Mouse (Mus musculus) thymus, adult 18-20 months (tissue): ENCODE measurements at regions not wholly inside any gene's neighbourhood (a gene's known extent, or its start where the extent isn't known, plus 50 kb on each side); places are given as distances from the start of the nearest gene placed in this dataset.

Experiments used
- DNase-seq, 2 experiments: peaks; one replicate each; pipeline ENCODE4 v3.0.0; 2022; ENCODE audit warnings: mixed read lengths in 2 of 2

GRCm38 (mm10) chr7:136581896-136582295 is 312.5 kb upstream of the Mgmt start:
- DNase-seq: no peak

DNA sequence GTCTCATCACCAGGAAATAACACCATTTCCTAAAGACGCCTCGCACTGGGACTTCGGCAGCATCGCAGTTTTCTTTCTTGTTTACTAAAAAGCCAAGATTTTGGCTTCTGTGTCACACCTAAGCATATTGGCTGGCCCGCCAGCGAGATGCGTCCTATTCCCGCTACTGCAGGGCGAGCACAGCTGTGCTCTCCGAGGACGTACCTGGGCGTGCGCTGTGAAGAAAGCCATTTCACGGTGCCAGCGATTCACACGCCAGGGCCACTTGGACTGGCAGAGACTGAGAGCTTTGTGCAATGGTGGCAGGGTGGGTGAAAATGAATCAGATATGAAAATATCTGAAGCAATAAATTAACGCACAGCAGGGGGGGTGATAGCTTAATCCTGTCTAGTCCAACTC is 310.1 kb upstream of the Mgmt start:
- DNase-seq: no peak

GRCm38 (mm10) chr7:136588491-136588890 is 305.9 kb upstream of the Mgmt start:
- no peak for DNase-seq

- no peak for DNase-seq
Observed at GRCm38 (mm10) chr7:136590947-136591346, 303.5 kb upstream of the Mgmt start.

DNA sequence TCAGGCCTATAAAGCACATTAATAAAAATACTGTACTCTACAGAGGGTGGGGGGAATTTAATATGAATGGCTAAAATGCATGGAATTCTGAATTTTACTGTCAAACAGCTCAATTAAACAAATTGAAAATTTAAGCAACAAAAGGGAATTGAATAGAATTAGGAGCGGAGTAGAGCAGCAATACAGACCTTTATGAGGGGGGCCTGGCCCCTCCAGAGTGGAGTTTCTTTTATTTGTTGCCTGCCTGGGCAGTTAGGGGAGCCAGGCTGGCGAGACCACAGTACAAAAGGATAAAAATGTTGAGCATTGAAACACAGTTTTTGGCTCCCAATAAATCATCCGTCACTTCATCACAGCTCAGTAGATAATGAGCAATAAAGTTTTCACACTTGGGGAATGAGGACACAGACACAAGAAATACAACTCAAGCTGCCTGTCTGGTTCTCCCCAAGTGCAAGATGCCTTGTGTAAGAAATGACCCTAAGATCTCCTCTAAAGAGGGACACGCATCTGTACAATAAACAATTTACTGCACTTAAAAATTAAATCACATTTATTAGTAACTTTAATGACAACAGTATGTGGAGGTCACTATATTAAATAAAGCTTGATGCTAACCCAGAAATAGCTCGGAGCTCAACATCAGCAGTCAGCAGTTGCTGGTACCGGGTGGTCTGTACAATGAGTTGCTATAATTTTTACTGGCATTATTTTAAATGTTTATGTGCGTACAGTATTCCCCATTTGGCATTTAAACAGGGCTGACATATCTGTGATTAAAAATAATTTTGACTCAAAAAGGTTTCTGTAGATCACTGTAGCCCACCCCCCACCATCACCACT is 286.9 kb upstream of the Mgmt start:
- no peak for DNase-seq

DNA sequence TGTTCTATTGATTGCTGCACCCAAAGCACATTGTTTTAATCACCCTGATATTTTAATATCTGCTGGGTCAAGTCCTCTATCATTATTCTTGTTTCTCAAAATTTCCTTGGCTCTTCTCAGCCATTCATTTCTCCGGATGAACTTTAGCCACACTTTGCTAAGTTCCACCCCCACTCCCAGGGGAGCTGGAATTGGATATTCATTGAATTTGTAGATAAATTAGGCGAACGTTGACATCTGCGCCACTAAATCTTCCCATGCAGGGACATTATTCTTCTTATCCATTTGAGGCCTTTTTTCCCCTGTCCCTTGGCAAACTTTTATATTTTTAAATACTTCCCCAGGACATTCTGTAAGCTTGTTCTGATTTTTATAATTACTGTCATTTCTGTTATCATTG is 280.9 kb upstream of the Mgmt start:
- no peak for DNase-seq

DNA sequence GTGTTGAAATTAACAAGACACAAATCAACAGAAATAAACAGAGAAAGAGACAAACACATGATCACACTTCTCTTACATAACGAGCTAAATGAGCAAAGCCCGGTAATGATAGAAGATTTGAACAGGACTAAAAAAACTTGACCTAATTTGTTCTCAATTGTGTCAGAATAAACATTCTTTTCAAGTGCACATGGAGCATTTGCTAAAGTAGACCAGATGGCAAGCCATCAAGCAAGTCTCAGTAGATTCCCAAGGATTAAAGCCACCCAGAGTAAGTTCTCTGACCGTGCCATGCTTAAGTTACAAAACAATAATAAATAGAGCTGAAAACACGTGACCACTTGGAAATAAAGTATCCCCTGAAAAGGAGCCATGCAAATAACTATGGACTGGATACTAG is 269.9 kb upstream of the Mgmt start:
- no peak for DNase-seq

GRCm38 (mm10) chr7:136631089-136631488 is 263.3 kb upstream of the Mgmt start:
- no peak for DNase-seq

- DNase-seq: no peak
Observed at GRCm38 (mm10) chr7:136640160-136640559, 254.3 kb upstream of the Mgmt start.

DNA sequence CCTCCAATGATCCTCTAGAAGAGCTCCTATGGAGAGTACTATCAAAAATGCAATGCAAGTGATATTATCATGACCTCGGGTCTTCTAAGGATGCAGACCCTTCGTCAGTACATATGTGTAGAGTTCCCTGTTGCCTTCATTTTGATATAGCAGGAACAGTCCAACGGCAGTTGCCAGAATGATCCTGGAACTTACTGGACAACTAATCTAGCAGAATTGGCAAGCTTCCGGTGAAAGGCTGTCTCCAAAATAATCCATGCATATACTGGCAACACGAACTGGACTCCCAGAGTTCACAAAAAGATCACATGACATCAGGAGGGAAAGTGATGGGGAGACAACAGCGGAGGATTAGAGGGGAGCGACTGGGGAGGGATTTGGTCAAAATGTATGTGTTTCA is 253.6 kb upstream of the Mgmt start:
- DNase-seq: no peak

- no peak for DNase-seq
Observed at GRCm38 (mm10) chr7:136649796-136650195, 244.6 kb upstream of the Mgmt start.

DNA sequence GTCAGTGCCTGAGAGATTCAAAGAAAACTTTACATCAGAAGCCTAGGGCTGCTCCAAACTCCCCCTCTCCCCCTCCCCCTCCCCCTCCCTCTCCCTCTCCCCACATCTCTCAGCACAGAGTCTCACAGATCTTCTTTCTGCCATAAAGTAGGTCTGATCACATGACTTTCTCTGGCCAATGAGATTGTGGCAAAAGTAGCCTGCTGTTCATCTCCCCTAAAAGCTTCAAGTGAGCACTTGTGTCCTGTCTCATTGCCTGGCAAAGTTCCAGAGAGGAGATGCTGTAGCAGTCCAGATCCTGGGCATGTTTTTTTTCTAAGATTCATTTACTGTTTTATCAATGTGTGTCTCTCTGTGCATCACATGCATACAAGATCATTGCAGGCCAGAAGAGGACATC is 234.5 kb upstream of the Mgmt start:
- no peak for DNase-seq

- DNase-seq: no peak
Observed at GRCm38 (mm10) chr7:136660401-136660800, 234.0 kb upstream of the Mgmt start.

DNA sequence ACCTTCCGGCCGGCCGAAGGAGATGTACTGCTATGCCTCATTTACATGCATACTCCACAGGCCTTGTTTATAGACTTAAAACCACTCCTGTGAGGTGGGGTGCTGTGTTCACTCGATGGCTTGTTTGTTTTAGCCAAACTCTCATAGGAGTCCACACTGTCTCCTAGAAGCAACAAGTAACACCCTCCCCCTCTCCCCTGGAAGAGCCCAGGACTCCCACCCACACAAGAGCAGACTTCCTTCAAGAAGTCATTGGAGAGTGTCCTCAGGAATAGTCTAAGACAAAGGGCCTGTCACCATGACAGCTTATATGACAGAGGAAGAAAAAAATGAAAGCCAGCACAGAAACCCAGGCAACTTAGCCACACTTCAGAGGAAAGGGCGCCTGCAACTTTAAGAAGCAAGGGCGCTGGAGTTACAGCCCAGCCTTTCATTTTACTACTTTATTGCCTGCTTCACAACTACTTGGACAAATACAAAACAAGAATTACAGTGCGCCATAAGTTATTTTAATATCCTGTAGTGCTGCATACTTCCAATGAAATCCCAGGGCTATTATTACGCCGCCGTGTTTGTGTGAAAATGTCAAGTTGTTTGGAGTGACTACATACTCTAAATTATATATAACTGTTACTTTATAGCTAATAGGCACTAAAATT is 229.9 kb upstream of the Mgmt start:
- no peak for DNase-seq

DNA sequence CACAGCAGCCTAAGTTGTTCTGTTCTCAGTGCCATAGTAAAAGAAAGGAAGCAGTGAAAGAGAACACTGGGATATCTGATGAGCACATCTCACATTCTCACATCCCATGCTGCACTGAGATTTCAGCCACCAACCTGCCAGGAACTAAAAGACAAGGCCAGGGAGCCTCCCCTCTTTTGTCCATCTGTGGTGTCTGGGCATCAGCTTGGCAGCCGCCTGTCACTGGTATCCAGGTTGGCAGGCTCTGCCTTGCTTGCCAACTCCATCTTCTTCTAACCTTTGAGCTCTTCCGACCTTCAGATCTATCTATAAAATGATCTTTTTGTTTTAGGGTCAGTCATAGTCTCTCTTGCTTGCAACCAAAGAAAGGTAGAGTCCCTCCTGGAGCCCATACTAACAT is 228.5 kb upstream of the Mgmt start:
- DNase-seq: no peak

- DNase-seq: no peak
Observed at GRCm38 (mm10) chr7:136666707-136667106, 227.7 kb upstream of the Mgmt start.

GRCm38 (mm10) chr7:136670675-136671074 is 223.7 kb upstream of the Mgmt start:
- no peak for DNase-seq

DNA sequence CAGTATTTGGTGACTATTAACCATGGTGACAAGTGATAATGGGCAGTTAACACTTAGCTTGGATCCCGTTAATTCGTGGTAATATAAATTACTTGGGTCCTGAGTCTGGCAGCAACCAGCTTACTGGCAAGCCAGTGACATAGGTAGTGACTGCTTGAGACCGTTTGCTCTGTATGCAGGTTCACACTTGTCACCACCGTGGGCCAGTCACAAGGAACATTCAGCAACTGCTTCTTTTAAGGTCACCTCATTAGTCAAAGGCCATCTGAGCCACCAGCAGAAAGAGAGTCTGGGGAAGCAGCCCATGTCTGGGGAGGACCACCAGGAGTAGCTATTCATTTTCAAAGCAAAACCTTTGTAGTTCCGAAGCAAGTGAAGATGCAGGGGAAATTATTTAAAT is 220.3 kb upstream of the Mgmt start:
- no peak for DNase-seq

GRCm38 (mm10) chr7:136675041-136675440 is 219.4 kb upstream of the Mgmt start:
- no peak for DNase-seq

DNA sequence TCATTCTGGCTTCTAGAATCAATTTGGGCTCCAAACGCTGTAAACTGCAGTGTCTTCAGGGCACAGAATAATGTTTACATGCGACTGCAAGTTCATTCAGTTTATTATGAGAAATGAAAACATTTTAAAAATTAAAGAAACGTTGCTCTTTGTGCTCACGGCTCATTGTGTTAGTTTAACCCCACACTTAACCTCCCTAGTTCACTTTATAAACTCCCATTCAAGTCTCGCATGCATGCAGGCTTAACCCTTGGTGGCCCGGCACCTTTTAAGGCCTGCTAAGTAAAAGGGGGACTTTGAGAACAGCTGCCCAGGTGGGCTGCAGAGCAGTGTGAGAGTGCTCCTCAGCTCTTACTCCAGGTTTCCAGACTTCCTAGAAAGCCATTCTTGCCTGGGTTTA is 218.3 kb upstream of the Mgmt start:
- DNase-seq: no peak

GRCm38 (mm10) chr7:136676987-136677545 is 217.3 kb upstream of the Mgmt start:
- no peak for DNase-seq

GRCm38 (mm10) chr7:136689579-136689978 is 204.8 kb upstream of the Mgmt start:
- DNase-seq: no peak

DNA sequence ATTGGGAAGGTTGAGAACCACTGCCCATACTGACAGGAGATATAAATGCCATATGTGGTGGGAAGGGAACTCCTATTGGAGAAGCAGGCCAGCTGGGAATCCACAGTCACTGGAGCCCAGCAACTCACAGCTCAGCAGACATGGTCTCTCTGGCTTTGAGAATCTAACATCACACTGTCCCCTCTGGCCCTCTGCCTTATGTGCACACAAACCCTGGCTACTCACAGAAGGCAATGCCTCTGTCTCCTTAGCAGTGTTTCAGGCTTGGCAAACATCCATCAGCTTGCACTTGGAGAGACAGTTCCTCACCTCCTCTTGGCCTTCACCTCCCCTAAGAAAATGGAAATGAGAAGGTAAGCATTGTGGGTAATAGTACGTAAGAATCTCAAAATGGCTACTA is 188.2 kb upstream of the Mgmt start:
- DNase-seq: no peak
